Mouse (Mus musculus) megakaryocyte, adult 5-6 weeks (primary cell): Measurements from ENCODE around the gene Cyp4f40. TPM values are rescaled to one million over a fixed set of nuclear protein-coding genes. Genes with fewer than 3 reads are reported as not detected.
"Not testable (repeated sequence)": the region's sequence is repeated elsewhere in the genome, so short reads cannot be mapped to it uniquely, and the experiment has no call there.

Source experiments
- ATAC-seq: 2 replicates; pipeline ENCODE4 v1.8.0; 2016; ENCODE audit warnings: mild to moderate bottlenecking, inconsistent platforms; ENCODE audit not compliant: poor library complexity, severe bottlenecking
- total RNA-seq, 2 experiments: library from RNA; stranded (forward) in 1 of 2; stranded (reverse) in 1 of 2; fragments of 153-499, 151-499 nt in 1 of 2; fragments of 221-1000, 200-1000 nt in 1 of 2; gene quantifications; 2 replicates each; pipeline versions ENCODE4 v1.2.3 to v1.2.4; 2015 to 2017

Gene Cyp4f40
- total RNA-seq, 2 experiments from 2014 or later: not detected

- no peak for ATAC-seq
These were observed 44.1 kb downstream of the Cyp4f40 start for GRCm38 (mm10) chr17:32702826-32703225.

- ATAC-seq: not testable (repeated sequence)
These were observed 51.8 kb downstream of the Cyp4f40 start for GRCm38 (mm10) chr17:32710541-32710940.

GRCm38 (mm10) chr17:32722151-32722550, 63.5 kb downstream of the Cyp4f40 start:
- not testable (repeated sequence) for ATAC-seq

GRCm38 (mm10) chr17:32722771-32723170, 64.1 kb downstream of the Cyp4f40 start:
- no peak for ATAC-seq

GRCm38 (mm10) chr17:32726360-32726759, 67.7 kb downstream of the Cyp4f40 start:
- ATAC-seq: not testable (repeated sequence)

Other genes starting within 250 kb of the Cyp4f40 start
- gene Pglyrp2, start 234.7 kb upstream of the Cyp4f40 start, total RNA-seq (2015): 1.7 and 2.0 TPM in 2 replicates
- 1.4 and 2.2 TPM in 2 replicates for gene Pglyrp2, start 234.7 kb upstream of the Cyp4f40 start, total RNA-seq (2017)
- gene Cyp4f39, start 206.2 kb upstream of the Cyp4f40 start, total RNA-seq (2015): not detected in 2 replicates
- not detected in 2 replicates for gene Cyp4f39, start 206.2 kb upstream of the Cyp4f40 start, total RNA-seq (2017)
- gene Cyp4f17, start 152.8 kb upstream of the Cyp4f40 start, total RNA-seq (2015): 0.36 and 0.38 TPM in 2 replicates
- 0.66 and 0.98 TPM in 2 replicates for gene Cyp4f17, start 152.8 kb upstream of the Cyp4f40 start, total RNA-seq (2017)
- 25.2 and 28.3 TPM in 2 replicates for gene Cyp4f16, start 122.3 kb upstream of the Cyp4f40 start, total RNA-seq (2015)
- gene Cyp4f16, start 122.3 kb upstream of the Cyp4f40 start, total RNA-seq (2017): 19.0 and 39.0 TPM in 2 replicates
- not detected in 2 replicates for gene Cyp4f37, start 37.6 kb upstream of the Cyp4f40 start, total RNA-seq (2015)
- gene Cyp4f37, start 37.6 kb upstream of the Cyp4f40 start, total RNA-seq (2017): 1.1 TPM in 1 of 2 replicates, not detected in the other
- not detected in 2 replicates for gene Cyp4f15, start 26.7 kb downstream of the Cyp4f40 start, total RNA-seq (2015)
- not detected in 2 replicates for gene Cyp4f15, start 26.7 kb downstream of the Cyp4f40 start, total RNA-seq (2017)
- gene Zfp871, start 129.4 kb downstream of the Cyp4f40 start, total RNA-seq (2015): 45.8 and 49.6 TPM in 2 replicates
- gene Zfp871, start 129.4 kb downstream of the Cyp4f40 start, total RNA-seq (2017): 26.5 and 29.9 TPM in 2 replicates
- gene Zfp811, start 151.0 kb downstream of the Cyp4f40 start, total RNA-seq (2015): not detected in 2 replicates
- 0.18 TPM in 1 of 2 replicates, not detected in the other for gene Zfp811, start 151.0 kb downstream of the Cyp4f40 start, total RNA-seq (2017)
- 2.4 and 3.2 TPM in 2 replicates for gene Zfp799, start 171.4 kb downstream of the Cyp4f40 start, total RNA-seq (2015)
- gene Zfp799, start 171.4 kb downstream of the Cyp4f40 start, total RNA-seq (2017): 2.6 and 3.3 TPM in 2 replicates
- 2.4 and 3.4 TPM in 2 replicates for gene Zfp870, start 232.7 kb downstream of the Cyp4f40 start, total RNA-seq (2015)
- gene Zfp870, start 232.7 kb downstream of the Cyp4f40 start, total RNA-seq (2017): 2.1 and 2.9 TPM in 2 replicates